Mouse (Mus musculus) leukemia stem cell, adult 10-12 weeks (primary cell): ENCODE results near the gene Tsx. TPM values are rescaled to one million over a fixed set of nuclear protein-coding genes. Genes with fewer than 3 reads are reported as not detected.

Experiments used
- polyA plus RNA-seq: library from polyadenylated mRNA; stranded (reverse); fragments of >175 nt; gene quantifications from 2 replicates; pipeline ENCODE4 v1.2.3, GENCODE M21; 2012; ENCODE audit warnings: low replicate concordance

The Tsx gene
- polyA plus RNA-seq = not detected in 2 replicates

GRCm38 (mm10) chrX:103414167-103414566 lies at the start of gene Tsx:
TSS of gene Tsx (plus strand) at chrX:103414467.

GRCm38 (mm10) chrX:103421710-103422109 lies 7.4 kb downstream of the Tsx start, which contains the start of gene Gm26992:
TSS of gene Gm26992 (plus strand) at chrX:103422010.

Other genes with a start within 250 kb of the Tsx start
- not detected in 2 replicates for gene Nap1l2, start 227.8 kb upstream of the Tsx start, polyA plus RNA-seq
- not detected in 2 replicates for gene Cdx4, start 93.1 kb upstream of the Tsx start, polyA plus RNA-seq
- gene Chic1, start 58.0 kb upstream of the Tsx start, polyA plus RNA-seq = 0.15 and 0.17 TPM in 2 replicates
- not detected in 2 replicates for gene Gm26992, start 7.5 kb downstream of the Tsx start, polyA plus RNA-seq
- gene Zcchc13, start 216.1 kb downstream of the Tsx start, polyA plus RNA-seq = not detected in 2 replicates